10 mouse cellular contexts compared by ENCODE assay signal in genomic region chr17:69672530-69672929, GRCm38 (mm10).
A peak's percentile ranks its signal among the peaks of the same experiment; 100 is the strongest.
DNase-seq lines count a peak whose midpoint lies in the region; ATAC-seq lines count a peak whose summit lies in the region.
"Had no signal": no experiment of that assay in that cellular context is flagged by ENCODE, and none has a peak within 500 bp of the region (broad histone marks: within the 10 kb centered on the region; RNA-seq: fewer than 3 reads in every experiment).

No protein-coding gene starts in this region.

- H3K9me3 ChIP-seq in hindbrain, embryonic 15.5 days = no peaks in the 10 kb centered on the region
- no peaks in the 10 kb centered on the region for H3K9me3 ChIP-seq in hindbrain, embryonic 12.5 days (replicated peaks)
- H3K9me3 ChIP-seq: neural tube, embryonic 12.5 days had no signal

- no peaks in the 10 kb centered on the region for H3K36me3 ChIP-seq in hindbrain, embryonic 15.5 days
- H3K36me3 ChIP-seq in hindbrain, embryonic 12.5 days = no peaks in the 10 kb centered on the region
- H3K36me3 ChIP-seq: neural tube, embryonic 12.5 days had no signal

- no peak overlapping the region for H3K4me2 ChIP-seq in hindbrain, embryonic 15.5 days
- no peak overlapping the region for H3K4me2 ChIP-seq in hindbrain, embryonic 12.5 days (replicated peaks)
- H3K4me2 ChIP-seq: neural tube, embryonic 12.5 days had no signal

- no peaks in the 10 kb centered on the region for H3K27me3 ChIP-seq in hindbrain, embryonic 15.5 days
- no peaks in the 10 kb centered on the region for H3K27me3 ChIP-seq in hindbrain, embryonic 12.5 days
- H3K27me3 ChIP-seq: neural tube, embryonic 12.5 days had no signal

- H3K4me1 ChIP-seq in hindbrain, embryonic 15.5 days (replicated peaks) = no peaks in the 10 kb centered on the region
- H3K4me1 ChIP-seq in hindbrain, embryonic 12.5 days = no peaks in the 10 kb centered on the region
- H3K4me1 ChIP-seq: neural tube, embryonic 12.5 days had no signal

- no peak overlapping the region for H3K4me3 ChIP-seq in hindbrain, embryonic 15.5 days
- H3K4me3 ChIP-seq in hindbrain, embryonic 12.5 days = no peak overlapping the region
- H3K4me3 ChIP-seq: neural tube, embryonic 12.5 days had no signal

- peak; percentile 12 to 54 for DNase-seq in adrenal gland, adult 18-20 months (ENCODE audit: low spot score in 2 of 2)
- peak; percentile 28 for DNase-seq in fat pad, adult 2 months (ENCODE audit: extremely low read depth, low read depth, low spot score)
- DNase-seq in layer of hippocampus, adult 18-20 months (ENCODE audit: low spot score in 2 of 2) = peak; percentile 32 to 68
- peak; percentile 13 for DNase-seq in ovary, postnatal 10 days (ENCODE audit: low spot score)
- no peak for DNase-seq in lung, postnatal 14 days
- DNase-seq in thymus, postnatal 4 days = no peak

- H3K9ac ChIP-seq in hindbrain, embryonic 15.5 days = no peak overlapping the region
- H3K9ac ChIP-seq in hindbrain, embryonic 12.5 days = no peak overlapping the region
- H3K9ac ChIP-seq: neural tube, embryonic 12.5 days had no signal

- 71% methylated on average over 3 of the region's 3 CpGs for WGBS in hindbrain, embryonic 15.5 days
- 80% methylated on average over 3 of the region's 3 CpGs for WGBS in hindbrain, embryonic 12.5 days

- ATAC-seq in hindbrain, embryonic 15.5 days (ENCODE audit: low FRiP score, low read depth) = peak; percentile 97
- ATAC-seq in hindbrain, embryonic 12.5 days (ENCODE audit: low FRiP score) = no peak

- H3K27ac ChIP-seq in hindbrain, embryonic 15.5 days (replicated peaks) = peak overlapping the region; percentile 42; the same call in 1 of the 2 replicates
- H3K27ac ChIP-seq in hindbrain, embryonic 12.5 days = no peak overlapping the region
- H3K27ac ChIP-seq: kidney, postnatal 0 days; neural tube, embryonic 12.5 days had no signal

Comparison
In these comparisons a context has a peak if more than half of its experiments do, and no peak if none do; other contexts are left out.
1. DNase-seq: peak in adrenal gland, adult 18-20 months (2 of 2), fat pad, adult 2 months (single experiment), layer of hippocampus, adult 18-20 months (2 of 2) and ovary, postnatal 10 days (single experiment); none in lung, postnatal 14 days (single experiment) and thymus, postnatal 4 days (single experiment).